Mouse (Mus musculus): ENCODE results near the gene Fer.

DNA sequence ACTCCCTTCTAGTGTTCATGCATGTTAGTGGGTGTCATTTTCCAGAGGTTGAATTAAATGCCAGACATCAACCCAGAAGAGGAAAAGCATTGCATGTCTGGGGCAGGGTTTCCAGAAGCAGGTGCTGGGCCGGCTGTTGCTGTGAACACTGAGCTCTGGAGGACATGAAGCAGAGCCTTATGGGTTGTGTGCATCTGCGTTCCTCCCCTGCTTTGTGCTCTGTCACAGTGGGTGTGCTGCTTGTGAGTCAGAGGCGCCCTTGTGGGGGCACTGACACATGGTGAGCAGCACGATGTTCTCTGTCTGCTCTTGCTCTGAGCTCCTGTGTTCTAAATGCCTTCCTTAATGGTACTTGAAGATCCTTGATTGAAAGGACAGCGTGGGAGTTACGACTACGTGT, 182.5 kb downstream of the Fer start:
- TF ChIP-seq CTCF (IDR thresholded peaks at IDR 0.05; ENCODE audit: insufficient read depth, low read length) = no peak
- no peak for TF ChIP-seq POLR2A (IDR thresholded peaks at IDR 0.05; ENCODE audit: borderline replicate concordance, extremely low read depth, low read depth, low read length)
